Mouse (Mus musculus) embryonic fibroblast, embryonic 13.5 days (primary cell): ENCODE measurements around the gene Vwf.

Experiments
- CTCF ChIP-seq: IDR thresholded peaks from 2 replicates; pipeline ENCODE4 v1.5.1; 2011; ENCODE audit warnings: mild to moderate bottlenecking, control low read depth, low read length, moderate library complexity, borderline replicate concordance; ENCODE audit not compliant: insufficient read depth
- POLR2A ChIP-seq: IDR thresholded peaks from 2 replicates; pipeline ENCODE4 v1.6.1; 2011; ENCODE audit warnings: low read depth, mild to moderate bottlenecking, control low read depth, low read length, moderate library complexity

DNA sequence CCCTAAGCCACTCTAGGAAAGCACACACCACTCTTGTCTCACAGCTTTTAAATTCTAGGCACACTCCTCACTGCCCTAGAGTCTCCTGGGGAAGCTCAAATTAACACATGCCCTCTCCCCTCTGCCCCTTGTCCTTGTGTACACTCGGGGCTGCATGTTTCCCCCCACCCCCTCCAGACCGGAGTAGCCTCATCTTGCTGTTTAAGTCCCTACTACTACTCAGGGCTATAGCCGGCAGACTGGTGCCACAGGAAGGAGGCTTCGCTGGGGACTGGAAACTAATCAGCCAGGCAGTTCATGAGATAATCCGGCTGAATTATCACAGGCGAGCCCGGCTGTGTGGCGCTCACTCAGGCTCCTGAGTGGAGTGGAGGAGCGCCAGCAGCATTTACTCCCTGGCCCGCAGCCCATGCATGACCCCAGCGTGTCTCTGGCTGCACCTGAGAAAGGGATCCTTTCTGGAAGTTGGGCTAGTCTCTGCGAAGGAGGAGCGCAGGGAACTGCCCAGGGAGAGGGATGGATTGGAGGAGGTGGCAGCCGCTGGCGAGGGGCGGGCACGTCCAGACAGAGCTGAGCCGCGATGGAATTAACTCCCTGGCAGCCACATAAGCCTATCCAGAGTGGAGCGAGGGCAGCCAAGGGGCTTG is 143.6 kb downstream of the Vwf start, which contains the start of gene Ano2:
- TF ChIP-seq CTCF: no peak
- TF ChIP-seq POLR2A: no peak
